Mouse (Mus musculus) adrenal gland, postnatal 10 days (tissue): ENCODE data around the gene Tbx20. TPM values are rescaled to one million over a fixed set of nuclear protein-coding genes. Genes with fewer than 3 reads are reported as not detected.

Source experiments
- DNase-seq: peaks from one replicate; pipeline ENCODE4 v3.0.0; 2021; ENCODE audit warnings: mixed read lengths
- total RNA-seq, 2 experiments: library from RNA; stranded (reverse); gene quantifications; 2 replicates each; pipeline ENCODE4 v1.2.3; 2021

The Tbx20 gene
- total RNA-seq, 2 experiments from 2014 or later, result 17.8 to 18.2 TPM

- no peak for DNase-seq
These were observed 4.5 kb downstream of the Tbx20 start for GRCm38 (mm10) chr9:24769611-24770010.

- DNase-seq, result no peak
These were observed 7.0 kb downstream of the Tbx20 start for GRCm38 (mm10) chr9:24767056-24767455.

- no peak for DNase-seq
These were observed 8.5 kb downstream of the Tbx20 start for GRCm38 (mm10) chr9:24765572-24765971.

- peak; percentile 15 for DNase-seq
These were observed 13.6 kb downstream of the Tbx20 start for GRCm38 (mm10) chr9:24760461-24760860.

- DNase-seq, result no peak
These were observed 29.1 kb downstream of the Tbx20 start for GRCm38 (mm10) chr9:24744958-24745357.

GRCm38 (mm10) chr9:24701246-24701645 lies 72.9 kb downstream of the Tbx20 start:
- DNase-seq, result no peak

- DNase-seq, result no peak
These were observed 77.7 kb downstream of the Tbx20 start for GRCm38 (mm10) chr9:24696405-24696778.

GRCm38 (mm10) chr9:24695700-24696404 lies 78.3 kb downstream of the Tbx20 start, which contains the start of gene Dpy19l2:
Gene Dpy19l2, minus strand, starts transcription at chr9:24696293.
- DNase-seq, result peak; percentile 13

Other genes with a start within 250 kb of the Tbx20 start
- gene Cypt4, start 149.1 kb downstream of the Tbx20 start, total RNA-seq, result not detected
- gene Dpy19l2, start 78.0 kb downstream of the Tbx20 start, total RNA-seq, result under 1 TPM in 1 of 2 experiments, not detected in 1; 0.09 TPM